Mouse (Mus musculus) embryonic fibroblast, embryonic 13.5 days (primary cell): ENCODE measurements at regions not wholly inside any gene's neighbourhood (a gene's known extent, or its start where the extent isn't known, plus 50 kb on each side); places are given as distances from the start of the nearest gene placed in this dataset.

Source experiments
- CTCF ChIP-seq: IDR thresholded peaks from 2 replicates; pipeline ENCODE4 v1.5.1; 2011; ENCODE audit warnings: mild to moderate bottlenecking, control low read depth, low read length, moderate library complexity, borderline replicate concordance; ENCODE audit not compliant: insufficient read depth
- POLR2A ChIP-seq: IDR thresholded peaks from 2 replicates; pipeline ENCODE4 v1.6.1; 2011; ENCODE audit warnings: low read depth, mild to moderate bottlenecking, control low read depth, low read length, moderate library complexity

GRCm38 (mm10) chr16:65916831-65917230, 101.8 kb downstream of the Vgll3 start:
- no peak for TF ChIP-seq CTCF
- TF ChIP-seq POLR2A = no peak
